Mouse (Mus musculus) adrenal gland, adult (tissue): ENCODE results near the gene Tbk1.

Source experiments
- DNase-seq, 2 experiments: peaks; one replicate each; pipeline ENCODE4 v3.0.0; 2022 to 2023; ENCODE audit warnings: low spot score in 1 of 2; ENCODE audit not compliant: inconsistent age in 2 of 2

Gene Tbk1

DNA sequence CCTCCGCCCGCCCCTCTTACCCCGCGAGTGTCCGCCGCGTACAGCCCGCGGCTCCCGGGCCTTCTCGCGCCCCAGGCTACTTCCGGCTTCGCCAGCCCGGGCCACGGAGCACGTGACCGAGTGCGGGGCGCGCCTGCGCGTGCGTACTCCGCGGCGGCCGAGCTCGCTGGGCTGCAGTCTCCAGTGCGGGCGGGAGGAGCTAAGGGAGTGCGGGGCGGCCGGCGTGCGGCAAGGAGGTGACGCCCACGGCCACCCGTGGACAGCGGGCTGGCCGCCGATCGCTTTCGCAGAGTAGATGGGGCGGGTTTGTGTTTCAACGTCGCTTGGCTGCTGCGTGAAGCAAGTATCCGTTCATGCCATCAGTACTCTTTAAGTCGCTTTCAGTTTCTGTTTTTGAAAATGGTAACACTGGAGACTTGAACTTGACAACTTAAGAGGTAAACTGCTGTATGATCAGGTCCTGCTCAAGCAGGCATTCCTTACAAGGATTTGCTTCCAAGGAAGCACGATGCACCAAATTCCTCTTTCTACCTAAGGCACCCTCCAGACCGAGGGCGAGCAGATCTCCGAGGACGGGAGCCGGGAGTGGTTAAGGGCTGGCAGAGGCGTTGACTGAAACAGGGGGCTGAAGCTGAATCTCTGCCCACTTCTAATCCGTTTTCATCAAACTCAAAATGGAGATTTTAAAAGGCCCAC, at the start of gene Tbk1:
Gene Tbk1, minus strand, starts transcription at position 113 of the 696 bp plus-strand sequence.
- peak; percentile 97 for DNase-seq

DNA sequence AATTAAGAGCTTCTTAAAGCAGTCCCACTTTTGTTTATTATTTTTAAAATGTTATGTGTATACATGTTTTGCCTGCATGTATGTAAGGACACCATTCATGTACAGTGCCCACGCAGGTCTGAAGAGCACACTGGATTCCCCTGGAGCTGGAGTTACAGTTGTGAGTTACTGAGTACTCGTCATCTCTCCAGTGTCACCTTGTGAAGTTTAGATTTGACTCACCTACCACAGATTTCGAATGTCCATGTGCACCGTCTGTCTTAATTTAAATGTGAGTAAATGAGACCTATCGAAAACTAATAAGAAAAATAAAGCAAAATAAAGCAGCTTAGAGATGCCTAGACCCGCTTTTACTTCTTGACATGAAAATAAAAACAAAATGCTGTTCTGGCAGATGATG, 49.7 kb upstream of the Tbk1 start:
- no peak for DNase-seq

DNA sequence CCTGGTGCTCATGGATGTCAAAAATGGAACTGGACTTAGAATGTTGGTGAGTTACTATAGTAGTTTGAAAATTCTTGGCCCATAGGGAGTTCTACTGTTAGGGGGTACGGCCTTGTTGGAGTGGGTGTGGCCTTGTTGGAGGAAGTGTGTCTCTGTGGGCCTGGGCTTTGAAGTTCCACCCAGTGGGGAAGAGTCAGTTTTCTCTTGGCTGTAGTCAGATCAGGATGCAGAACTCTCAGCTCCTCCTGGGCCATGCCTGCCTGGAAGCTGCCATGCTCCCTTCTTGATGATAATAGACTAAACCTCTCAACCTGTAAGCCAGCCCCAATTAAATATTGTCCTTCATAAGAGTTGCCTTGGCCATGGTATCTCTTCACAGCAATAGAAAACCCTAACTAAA, 47.6 kb upstream of the Tbk1 start:
- no peak for DNase-seq

DNA sequence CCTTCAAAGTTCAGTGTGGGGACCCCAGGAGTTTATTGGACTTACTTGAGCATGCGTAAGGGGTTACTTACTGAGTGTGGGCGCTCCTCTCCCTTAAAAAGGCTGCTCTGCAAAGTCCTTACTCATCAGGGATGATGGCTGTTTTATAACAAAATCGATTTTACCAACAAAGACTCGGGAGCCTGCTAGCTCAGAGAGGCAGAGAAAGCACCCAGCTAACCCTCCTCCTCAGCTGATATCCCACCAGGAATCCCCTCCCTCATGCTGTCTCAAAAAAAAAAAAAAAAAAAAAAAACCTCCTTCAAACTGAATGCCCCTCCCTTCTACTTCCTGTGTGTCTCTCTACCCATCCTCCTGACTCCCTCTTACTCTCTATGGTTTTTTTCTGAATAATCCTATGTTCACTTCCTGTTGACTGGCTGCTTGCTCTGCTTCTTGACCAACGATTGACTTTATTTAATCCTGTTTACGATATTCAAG, 42.0 kb upstream of the Tbk1 start:
- DNase-seq, result peak in 1 of 2 experiments; percentile 15

DNA sequence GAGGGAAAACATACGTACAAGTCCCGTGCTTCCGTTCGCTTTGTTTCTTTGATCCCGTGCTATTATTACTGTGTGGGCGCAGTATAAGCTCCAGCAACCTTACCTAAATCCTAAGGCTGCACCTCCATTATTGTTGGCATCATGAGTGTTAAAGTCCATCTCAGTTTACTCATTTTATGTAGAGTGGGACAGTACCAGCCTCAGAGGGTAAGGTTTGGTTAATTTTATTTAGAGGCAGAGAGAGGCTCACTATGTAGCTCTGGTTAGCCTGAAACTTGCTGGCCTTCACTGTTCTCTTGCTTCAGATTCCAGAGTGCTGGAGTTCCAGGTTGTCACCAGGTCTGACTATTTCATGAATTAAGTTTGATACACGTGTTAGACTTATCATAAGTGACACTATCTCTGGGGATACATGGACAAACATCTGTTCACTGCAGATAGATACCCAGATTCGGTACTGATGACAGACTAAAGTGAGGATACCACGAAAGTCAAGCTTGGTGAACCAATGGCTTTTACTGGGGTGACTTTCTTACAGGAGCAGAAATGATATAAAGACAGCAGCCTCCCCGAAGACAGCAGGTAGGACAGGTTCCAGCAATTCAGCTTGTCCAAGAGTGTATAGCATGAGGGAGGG, 40.7 kb upstream of the Tbk1 start:
- DNase-seq, result no peak

DNA sequence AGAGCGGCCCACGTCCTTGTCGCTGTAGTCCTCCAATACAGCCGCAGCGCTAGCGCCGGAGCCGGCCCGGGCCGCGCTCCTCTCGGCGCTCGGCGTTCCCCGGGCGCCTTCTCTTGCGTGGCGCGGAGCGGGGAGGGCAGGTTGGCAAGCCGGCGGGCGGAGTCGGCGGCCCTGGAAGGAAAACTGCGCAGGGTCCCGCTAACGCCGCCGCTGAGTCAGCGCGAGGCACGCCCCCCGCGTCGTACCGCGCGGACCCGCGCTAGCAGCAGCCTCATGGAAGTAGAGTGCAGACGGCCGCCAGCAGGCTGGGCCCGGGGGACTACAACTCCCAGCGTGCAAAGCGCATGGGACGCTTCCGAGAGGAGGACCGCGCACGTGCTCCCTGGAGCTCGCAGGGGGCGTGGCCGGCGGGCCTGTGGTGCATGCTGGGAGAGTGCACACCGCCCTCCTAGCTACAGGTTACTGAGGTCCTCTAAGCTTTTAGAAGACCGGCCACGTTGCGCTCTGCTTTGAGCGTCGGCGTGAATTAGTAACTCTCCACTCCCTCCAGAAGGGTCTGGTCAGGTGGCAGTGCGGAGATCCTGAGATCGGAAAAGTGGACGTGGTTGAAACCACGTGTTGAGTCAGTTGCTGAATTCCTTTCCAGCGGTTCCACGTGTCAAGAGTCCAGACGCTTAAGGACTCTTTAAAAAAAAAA, 39.7 kb upstream of the Tbk1 start, which contains the start of gene Xpot:
Gene Xpot, minus strand, starts transcription at position 147 of the 697 bp plus-strand sequence.
- DNase-seq, result peak; percentile 99

DNA sequence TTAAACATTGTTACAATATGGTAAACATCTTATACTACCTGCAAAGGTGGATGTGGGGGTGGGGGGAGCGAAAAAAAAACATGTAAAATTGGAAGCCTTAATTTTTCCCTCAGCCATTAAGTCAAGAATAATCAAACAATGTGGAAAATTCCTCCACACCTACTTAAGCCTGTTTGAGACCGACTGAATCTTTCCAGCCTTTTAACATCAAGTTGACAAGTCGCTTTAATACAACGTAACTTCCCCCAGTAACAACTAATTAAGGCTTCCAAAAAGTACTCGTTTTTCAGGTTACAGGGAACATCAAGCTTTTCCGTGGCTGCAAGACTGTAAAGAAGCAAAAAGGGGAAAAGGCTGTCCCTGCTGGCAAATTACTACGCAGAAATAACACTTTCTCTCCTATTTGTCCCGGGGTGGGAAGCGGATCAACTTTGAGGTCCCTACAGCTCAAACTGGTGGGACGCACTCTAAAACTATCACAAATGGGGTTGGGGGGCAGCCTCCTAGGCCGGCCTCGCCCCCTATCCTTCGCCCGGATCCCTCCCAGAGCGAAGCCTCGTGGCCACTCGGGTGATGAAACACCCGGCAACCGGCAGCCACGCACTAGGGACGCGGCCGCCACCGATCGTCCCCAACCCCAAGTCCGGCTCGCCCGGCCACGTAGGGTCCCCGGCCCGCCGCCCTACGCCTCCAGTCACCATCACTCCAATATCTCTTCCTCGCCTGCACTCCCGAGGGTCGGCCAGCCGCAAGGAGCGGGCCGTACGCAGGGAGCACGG, 39.0 kb upstream of the Tbk1 start:
- no peak for DNase-seq

DNA sequence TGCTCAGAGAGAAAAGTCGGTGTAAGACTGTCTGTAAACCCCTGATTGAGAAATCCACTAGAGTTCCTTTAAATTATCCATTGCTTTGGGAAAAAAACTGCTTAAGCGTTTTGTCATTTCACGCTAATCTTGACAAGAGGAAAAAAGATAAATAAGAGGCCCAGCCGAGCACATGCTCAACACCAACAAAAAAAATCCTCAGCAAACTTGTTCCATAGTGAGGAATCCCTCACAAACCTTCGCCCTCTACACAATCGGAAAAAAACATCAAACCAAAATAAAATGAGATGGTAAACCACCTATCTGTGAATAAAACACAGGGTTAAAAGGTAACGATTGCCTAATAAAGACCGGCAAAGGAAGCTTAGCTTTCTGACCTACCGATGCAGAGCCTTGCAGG, 38.4 kb upstream of the Tbk1 start:
- DNase-seq, result no peak

DNA sequence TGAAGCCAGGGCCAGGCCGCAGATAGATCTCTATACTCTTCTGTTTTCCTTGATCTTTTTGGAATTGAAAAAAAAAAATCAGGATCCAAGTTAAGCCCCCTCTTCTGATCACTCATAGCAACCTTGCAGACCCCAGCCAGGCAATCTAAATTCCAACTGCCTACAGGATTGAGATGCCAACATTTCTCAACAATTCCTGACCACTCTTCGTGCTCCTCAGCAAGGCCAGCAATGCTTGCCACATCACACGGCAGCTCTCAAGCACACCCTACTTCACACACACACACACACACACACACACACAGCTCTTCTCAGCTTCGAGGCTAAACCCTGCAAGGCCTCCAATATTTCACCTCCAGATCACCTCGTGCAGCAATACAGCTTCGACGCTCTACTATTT, 37.1 kb upstream of the Tbk1 start:
- DNase-seq, result peak in 1 of 2 experiments; percentile 49

DNA sequence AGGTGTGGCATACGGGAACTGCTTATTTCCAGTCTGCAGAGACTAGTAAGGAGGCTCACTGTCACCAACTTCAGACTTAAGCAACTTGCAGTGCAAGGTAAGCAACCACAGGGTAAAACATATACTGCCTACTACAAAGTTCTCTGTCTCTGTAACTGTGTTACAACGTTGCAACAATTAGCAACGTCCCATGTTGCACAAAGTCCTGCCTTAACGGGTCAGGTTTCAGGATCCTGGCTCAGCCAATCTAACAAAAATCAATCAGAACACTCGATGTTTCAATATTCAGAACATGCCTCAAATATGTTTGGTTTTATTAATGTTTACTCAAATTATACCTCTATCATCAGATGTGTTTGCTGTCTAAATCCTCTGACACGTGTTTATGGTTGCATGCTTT, 35.8 kb upstream of the Tbk1 start:
- no peak for DNase-seq

DNA sequence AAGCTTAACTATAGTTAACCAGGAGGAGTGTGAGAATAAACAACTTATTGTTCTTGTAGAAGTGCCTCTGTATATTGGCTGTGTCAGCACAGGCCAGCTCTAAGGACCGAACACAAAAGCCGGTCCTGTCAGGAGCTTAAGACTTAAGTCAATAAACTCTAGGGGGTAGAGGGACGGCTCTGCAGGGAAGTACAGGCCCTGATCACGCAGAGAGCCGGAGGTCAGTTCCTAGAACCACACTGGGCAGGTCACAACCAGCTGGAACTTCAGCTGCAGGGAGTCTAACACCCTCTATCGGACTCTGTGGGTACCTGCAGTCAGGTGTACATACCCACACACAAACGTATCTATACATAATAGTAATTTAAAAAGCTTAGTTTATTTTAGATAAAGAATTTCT, 29.3 kb upstream of the Tbk1 start:
- DNase-seq, result no peak

DNA sequence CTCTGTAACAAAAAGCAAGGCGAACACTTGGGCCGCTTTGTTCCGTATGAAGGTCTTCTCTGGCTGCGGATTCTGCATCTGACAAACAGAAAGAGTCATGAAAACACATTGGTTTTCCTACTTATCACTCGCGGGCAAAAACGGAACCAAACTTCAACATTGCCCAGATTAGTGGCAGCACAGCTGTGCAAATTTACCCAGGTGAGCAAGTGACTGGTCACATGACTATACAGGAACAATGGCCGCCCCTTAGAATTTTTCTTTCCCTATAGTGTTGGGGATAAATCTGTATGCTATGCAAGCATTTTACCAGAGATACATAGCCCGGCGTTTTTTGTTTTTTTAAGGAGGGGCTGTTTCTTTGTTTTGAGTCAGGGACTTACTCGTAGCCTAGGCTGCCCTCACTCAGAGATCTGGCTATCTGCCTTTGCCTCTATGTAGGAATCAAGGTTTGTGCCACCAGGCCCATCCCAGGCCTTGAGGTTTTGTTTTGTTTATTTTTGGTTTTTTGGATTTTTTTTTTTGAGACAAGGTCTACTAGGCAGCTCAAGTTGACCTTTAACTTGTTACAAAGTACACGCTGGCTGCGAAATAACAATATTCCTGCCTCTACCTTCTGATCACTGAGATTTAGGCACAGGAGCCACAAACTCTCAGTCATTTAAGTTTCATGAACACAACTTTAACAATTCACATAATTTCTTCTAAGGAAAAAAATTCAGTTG, 28.7 kb upstream of the Tbk1 start:
- DNase-seq, result no peak

DNA sequence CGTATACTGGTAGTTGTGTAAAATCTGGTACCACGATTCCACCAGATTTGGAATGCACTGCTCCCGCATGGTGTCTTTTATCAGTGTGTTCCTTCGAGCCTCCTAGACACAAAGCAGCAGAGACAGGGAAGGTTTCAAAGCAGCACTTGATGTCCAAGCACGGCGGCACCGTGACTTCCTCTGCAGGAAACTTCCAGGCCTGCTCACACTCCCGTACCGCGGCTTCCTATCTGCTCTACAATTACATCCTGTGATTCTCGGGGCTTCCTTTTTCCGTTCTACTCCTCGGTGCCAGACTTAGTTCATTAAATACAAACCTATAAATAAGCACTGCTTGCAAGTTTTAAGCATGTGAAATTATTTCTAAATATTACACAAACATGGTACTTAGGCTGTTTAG, 27.0 kb upstream of the Tbk1 start:
- peak; percentile 26 to 61 for DNase-seq

DNA sequence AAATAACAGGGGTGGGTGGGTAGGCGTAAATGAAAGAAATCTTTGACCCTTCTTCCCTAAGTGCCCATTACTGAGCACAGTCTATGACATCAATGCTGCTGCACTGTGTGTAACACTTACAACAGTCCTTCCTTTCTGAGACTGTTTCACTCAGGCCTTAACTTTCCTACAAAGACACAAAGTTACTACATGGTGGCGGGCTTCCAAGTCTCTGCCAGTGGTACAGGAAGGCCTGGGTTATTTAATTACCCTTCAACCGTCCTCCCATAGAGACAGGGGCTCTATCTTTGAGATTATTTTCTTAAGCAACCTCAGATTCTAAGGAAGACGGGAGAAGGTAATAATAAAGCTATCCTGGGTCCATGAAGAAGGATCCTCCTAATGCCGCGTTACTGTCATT, 25.9 kb upstream of the Tbk1 start:
- no peak for DNase-seq

DNA sequence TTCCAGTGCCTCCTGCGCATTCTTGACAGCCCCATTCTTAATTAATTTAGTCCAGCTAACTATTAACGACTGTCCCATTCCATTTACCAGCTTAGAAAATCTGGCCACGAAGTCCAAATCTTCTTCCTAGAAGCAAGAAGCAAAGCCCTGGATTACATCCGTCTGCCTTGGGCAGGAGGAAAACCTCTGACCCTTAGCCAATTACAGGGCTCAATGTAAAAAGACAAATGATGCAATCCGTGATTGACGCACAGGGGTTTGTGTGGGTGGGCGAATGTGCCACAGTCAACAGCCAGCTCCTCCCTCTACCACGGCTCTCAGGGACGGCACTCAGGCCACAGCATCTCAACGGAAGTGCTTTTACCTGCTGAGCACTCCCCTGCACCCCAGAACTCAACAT, 25.0 kb upstream of the Tbk1 start:
- DNase-seq, result no peak

DNA sequence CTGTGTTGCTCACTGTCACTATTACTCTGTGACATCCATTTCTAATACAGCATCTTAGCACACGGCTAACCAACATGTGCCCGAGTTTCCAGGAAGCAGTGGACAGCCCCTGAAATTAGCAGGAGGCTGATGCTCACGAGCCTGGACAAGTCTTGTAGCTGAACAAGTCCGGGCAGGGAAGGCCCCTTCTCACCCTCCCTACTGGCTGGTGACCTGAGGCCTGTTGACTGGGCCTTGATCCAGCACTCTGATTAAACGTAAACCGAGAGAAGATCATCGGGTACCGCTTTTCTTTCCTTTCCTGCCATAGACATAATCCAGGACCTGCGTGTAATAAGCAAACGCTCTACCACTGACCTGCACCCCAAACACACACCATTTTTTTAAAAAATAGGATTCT, 21.6 kb upstream of the Tbk1 start:
- no peak for DNase-seq

DNA sequence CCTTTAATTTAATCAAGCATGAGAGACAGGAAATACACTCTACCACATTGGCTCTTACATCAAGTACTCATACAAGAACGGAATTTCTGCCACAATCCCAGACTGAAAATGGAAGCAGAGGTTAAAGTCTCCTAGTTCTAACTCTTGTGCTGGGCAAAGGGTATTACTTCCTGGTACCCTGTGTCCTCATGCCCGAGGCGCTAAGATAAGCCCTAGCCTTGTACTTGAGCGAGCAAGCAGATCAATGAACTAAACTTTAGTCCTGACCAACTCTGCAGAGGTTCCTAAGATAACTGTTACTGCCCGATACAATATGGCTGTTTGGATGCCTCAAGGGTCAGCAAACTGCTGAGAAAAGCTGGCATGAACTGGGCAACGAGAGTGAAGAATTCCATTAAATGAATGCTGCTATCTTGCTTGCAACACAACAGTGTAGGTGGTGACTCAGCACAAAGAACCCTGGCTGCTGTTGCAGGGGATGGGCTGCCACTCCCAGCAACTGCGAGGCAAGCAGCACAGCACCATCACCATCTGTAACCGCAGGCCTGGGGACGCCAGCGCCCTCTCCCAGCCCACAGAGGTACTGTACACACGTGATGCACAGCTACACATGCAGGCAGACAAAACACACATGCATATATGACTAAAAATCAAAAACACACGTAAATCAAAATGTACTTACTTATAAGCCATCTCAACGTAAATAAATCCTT, 18.2 kb upstream of the Tbk1 start:
- peak in 1 of 2 experiments; percentile 49 for DNase-seq

DNA sequence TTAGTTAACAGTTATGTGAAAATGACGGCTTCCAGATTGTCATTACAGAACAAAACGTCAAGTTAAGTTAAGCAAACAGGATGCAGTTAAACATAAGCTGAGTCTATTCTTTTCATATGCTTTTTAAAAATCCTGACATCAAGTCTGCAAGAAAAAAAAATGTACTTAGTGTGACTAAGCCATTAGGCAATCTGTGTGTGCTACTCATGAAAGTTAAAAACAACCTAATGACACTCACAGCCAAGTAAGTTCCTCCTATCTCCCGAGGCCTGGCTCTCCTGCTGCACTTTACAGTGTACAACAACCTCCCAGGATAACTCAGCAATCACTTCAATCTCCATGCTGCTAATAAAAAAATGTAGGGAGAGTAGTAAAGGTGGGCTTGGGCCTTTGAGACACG, 17.0 kb upstream of the Tbk1 start:
- peak in 1 of 2 experiments; percentile 62 for DNase-seq

DNA sequence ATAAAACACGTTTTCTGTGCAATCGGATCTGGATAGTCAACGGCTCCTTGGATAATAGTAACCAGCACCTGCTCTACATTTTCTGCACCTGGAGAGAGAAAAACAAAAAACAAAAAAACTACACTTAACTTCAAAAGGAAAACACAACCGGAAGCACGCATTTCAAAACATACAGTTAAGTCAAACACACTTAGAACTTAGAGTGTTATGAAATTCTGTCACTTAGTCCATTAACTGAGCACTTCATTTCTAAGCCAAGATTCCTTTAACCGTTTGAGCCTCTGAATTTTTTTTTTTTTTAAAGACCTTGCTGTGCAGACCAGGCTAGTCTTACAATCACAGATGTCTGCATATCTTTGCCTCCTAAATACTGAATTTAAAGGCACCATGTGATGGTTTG, 14.7 kb upstream of the Tbk1 start:
- no peak for DNase-seq

DNA sequence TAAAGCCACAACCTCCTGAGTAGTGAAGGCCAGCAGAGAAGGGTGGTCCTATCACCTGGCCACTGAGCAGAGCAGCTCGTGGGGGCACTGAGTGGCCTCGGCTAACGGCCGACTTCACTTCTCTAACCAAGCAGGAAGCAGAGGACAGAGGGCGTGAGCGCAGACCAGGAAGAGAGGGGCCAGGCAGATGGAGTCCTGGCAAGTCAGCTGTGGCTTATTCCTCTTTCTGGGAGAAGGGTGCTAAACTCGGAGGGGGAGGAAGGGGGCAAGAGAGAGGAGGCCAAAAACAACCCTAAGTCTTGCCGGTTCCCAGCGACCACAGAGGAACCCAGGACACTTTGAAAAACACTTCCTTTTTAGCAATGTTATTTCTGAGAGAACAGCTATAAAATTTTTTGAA, 10.0 kb upstream of the Tbk1 start:
- DNase-seq, result no peak
